Mouse (Mus musculus) Muller cell, postnatal 12 days (primary cell): ENCODE data around the gene Vapb.
"Not testable (repeated sequence)": the region's sequence is repeated elsewhere in the genome, so short reads cannot be mapped to it uniquely, and the experiment has no call there.

Experiments
- DNase-seq: peaks from one replicate; pipeline ENCODE4 v3.0.0-alpha.2; 2015; ENCODE audit errors: inconsistent ontology term

The Vapb gene

GRCm38 (mm10) chr2:173737222-173737989 lies at the start of gene Vapb:
Gene Vapb, plus strand, starts transcription at chr2:173737511.
- DNase-seq = peak; percentile 96

DNA sequence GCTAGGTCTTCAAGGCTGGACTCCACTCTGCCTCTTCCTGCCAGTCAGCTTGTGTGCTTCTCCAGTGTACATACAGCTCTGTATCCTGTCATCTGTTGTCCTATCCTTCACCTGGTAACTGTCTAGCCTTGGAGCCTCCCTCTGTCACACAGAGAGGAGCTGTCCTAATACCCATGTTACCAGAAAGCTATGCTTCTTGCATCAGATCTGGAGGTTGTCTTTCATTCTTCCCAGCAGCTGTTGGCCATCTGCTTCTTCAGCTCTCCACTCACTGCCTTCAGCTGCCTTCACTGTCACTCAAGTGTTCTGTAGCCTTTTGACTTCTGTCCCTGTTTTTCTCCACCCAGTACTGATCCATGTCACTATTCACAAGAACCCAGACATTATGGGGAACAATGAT lies 47.5 kb upstream of the Vapb start:
- DNase-seq = no peak

GRCm38 (mm10) chr2:173691748-173692147 lies 45.6 kb upstream of the Vapb start:
- no peak for DNase-seq

DNA sequence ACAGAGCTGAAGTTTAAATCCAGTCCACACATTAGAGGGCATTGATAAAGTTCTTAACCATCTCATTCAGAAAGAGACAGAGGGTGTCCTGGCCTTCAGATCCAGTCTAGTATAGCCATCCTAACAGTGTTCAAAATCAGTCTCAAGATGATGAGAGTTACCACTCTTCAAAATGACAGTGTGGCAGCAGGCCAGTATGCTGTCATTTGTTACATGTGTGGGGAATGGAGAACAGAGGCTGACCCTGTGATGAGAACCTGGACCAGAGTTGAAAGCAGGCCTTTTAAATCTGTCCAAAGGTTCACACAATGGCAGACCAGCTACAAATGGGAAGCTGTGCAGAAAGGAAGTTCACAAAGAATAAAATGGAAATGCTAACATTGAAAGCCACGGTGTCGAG lies 44.6 kb upstream of the Vapb start:
- DNase-seq = no peak

DNA sequence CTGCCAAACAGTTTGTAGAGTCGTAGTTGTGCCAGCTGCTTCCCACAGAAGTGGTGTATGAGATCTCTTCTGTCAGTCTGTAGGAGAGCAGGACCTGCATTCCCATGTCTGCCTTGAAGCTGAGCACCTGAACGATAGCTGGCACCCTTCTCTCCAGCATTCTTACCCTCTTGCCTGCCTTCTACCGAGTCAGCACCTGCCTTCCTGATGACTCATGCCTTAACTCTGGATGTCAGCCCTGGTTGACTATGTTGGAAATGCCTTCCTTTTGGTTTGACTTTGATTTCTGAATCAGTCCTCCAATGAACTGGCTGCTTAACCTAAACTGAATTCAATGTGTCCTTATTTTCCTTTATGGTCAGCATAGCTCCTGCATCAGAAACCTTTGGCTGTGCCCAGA lies 38.5 kb upstream of the Vapb start:
- DNase-seq = peak; percentile 31

- DNase-seq = no peak
Observed at GRCm38 (mm10) chr2:173702096-173702866, 35.0 kb upstream of the Vapb start.

GRCm38 (mm10) chr2:173702867-173703237 lies 34.5 kb upstream of the Vapb start:
- no peak for DNase-seq

DNA sequence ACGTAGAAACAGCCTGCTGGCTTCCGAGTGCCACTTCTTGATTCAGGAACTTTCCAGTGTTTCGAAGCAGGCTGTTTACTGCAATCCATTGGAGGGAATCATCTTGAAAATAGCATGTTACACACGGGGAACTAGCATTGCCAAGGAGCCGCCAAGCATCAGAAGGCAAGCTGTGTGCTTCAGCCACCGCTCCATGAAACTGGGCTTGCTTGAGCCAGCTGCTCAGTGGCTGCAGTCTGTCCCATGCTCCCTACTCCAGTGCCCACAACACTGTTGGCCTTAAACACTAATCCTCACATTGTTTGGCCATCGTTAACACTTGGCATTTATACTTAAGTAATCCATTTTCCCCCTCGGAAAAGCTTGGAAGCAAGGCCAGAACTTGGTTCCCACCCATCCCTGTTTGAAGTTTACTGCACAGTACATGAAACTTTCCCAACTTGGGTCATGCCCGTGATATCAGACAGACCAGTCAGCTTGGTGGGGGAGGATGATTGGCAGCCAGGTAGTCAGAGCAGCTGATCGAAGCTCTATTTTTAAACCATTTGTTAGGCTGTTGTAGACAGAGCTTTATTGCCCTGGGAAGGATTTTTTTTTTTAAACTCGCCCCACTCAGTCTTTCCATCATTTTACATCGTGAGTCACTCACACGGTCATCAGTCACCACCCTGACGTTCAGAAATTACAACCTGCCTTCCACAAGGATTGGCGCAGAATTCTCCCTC lies 31.3 kb upstream of the Vapb start:
- no peak for DNase-seq

- not testable (repeated sequence) for DNase-seq
Observed at GRCm38 (mm10) chr2:173707626-173708025, 29.7 kb upstream of the Vapb start.

GRCm38 (mm10) chr2:173710193-173710592 lies 27.1 kb upstream of the Vapb start:
- no peak for DNase-seq

GRCm38 (mm10) chr2:173712656-173713055 lies 24.7 kb upstream of the Vapb start:
- no peak for DNase-seq

GRCm38 (mm10) chr2:173713241-173713640 lies 24.1 kb upstream of the Vapb start:
- no peak for DNase-seq

- DNase-seq = no peak
Observed at GRCm38 (mm10) chr2:173714620-173715218, 22.6 kb upstream of the Vapb start.

GRCm38 (mm10) chr2:173716966-173717365 lies 20.3 kb upstream of the Vapb start:
- DNase-seq = no peak

DNA sequence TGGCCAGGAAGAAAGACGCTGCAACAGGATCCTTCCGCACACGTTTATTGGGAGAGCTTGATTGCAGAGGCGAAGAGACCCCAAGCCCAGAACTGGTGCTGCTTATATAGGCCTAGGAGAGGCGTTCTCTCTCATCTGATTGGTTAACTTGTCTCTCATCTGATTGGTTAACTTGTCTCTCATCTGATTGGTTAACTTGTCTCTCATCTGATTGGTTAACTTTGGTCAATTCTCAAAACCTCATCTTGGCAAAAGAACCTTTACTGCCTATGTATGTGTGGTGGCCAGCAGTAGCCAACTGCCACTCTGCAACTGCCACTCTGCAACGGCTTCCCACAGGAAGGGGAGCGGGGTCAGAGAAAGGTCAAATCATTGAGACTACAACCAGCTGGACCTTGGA lies 18.2 kb upstream of the Vapb start, which contains the start of gene 1700010B08Rik:
Gene 1700010B08Rik (plus strand): TSS at position 301 of the 400 bp plus-strand sequence.
- DNase-seq = not testable (repeated sequence)

GRCm38 (mm10) chr2:173722251-173722857 lies 15.0 kb upstream of the Vapb start:
- no peak for DNase-seq

DNA sequence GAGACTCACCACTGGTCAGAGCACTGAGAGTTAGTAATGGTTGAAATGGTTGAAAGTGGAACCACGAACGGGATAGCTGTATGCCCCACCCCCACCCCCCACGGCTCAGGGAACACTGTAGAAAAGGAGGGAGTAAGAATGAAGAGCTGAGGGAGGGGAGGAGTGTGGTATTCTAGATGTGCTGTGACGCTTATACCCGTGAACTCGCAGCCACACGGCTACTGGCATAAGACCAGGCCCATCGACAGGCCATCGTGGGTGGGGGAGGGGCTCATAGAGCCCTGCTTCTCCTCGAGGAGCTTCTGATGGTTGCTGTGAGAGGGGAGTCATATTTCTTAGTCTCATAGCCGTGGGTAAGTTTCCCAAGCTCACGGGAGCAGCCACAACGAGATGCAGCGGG lies 12.9 kb upstream of the Vapb start:
- no peak for DNase-seq

GRCm38 (mm10) chr2:173724940-173725807 lies 12.1 kb upstream of the Vapb start:
- peak; percentile 76 for DNase-seq

GRCm38 (mm10) chr2:173725819-173726218 lies 11.5 kb upstream of the Vapb start:
- DNase-seq = no peak

- DNase-seq = peak; percentile 79
Observed at GRCm38 (mm10) chr2:173730444-173730966, 6.8 kb upstream of the Vapb start.
